16 mouse cellular contexts compared by ENCODE assay signal in the genomic region with DNA sequence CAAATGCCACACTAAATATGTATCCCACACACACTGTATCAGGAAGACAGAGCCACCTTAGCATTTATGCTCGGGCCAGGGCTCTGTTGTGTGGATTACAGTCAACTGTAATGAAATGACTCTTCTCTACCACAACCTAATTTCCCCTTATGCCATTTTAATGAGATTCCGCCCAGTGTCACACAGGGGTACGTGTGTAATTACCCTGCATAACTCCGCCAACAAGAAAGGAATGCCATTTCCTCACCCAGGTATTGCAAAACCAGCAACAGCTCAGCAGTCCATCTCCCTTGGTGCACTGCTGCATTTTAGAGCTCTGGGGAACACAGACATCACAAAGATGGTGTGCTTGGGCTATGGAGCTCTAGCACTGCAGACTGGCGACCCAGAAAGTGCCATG.
A peak's percentile ranks its signal among the peaks of the same experiment; 100 is the strongest.
DNase-seq lines count a peak whose midpoint lies in the region; ATAC-seq and TF ChIP-seq lines count a peak whose summit lies in the region.
"Had no signal": no experiment of that assay in that cellular context is flagged by ENCODE, and none has a peak within 500 bp of the region (broad histone marks: within the 10 kb centered on the region; RNA-seq: fewer than 3 reads in every experiment).

No protein-coding gene starts in this region.

- H3K9me3 ChIP-seq in hindbrain, embryonic 10.5 days = no peaks in the 10 kb centered on the region
- no peaks in the 10 kb centered on the region for H3K9me3 ChIP-seq in hindbrain, embryonic 11.5 days (ENCODE audit: control insufficient read depth, low read length)
- H3K9me3 ChIP-seq: G1E had no signal

- no peak overlapping the region for H3K4me2 ChIP-seq in hindbrain, embryonic 11.5 days (replicated peaks; ENCODE audit: low read depth, low read length)
- H3K4me2 ChIP-seq: heart, embryonic 11.5 days had no signal

- no peak overlapping the region for H3K4me3 ChIP-seq in hindbrain, embryonic 10.5 days
- no peak overlapping the region for H3K4me3 ChIP-seq in hindbrain, embryonic 11.5 days (ENCODE audit: low read depth, low read length)
- H3K4me3 ChIP-seq: myocyte had no signal

- no peaks in the 10 kb centered on the region for H3K27me3 ChIP-seq in hindbrain, embryonic 10.5 days (ENCODE audit: insufficient read depth, poor library complexity, severe bottlenecking)
- H3K27me3 ChIP-seq in hindbrain, embryonic 11.5 days (ENCODE audit: control insufficient read depth, insufficient read depth, low read length) = no peaks in the 10 kb centered on the region
- H3K27me3 ChIP-seq in Patski = no peaks in the 10 kb centered on the region

- ATAC-seq in hindbrain, embryonic 11.5 days (ENCODE audit: low FRiP score) = no peak
- peak; percentile 69 for ATAC-seq in Patski
- peak; percentile 66 for ATAC-seq in granulocyte monocyte progenitor cell, adult 5-6 weeks (replicated peaks; ENCODE audit: poor library complexity, severe bottlenecking)

- no peak for TF ChIP-seq CTCF in Patski (IDR thresholded peaks at IDR 0.05)

- no peaks in the 10 kb centered on the region for H3K36me3 ChIP-seq in hindbrain, embryonic 10.5 days
- H3K36me3 ChIP-seq in hindbrain, embryonic 11.5 days (ENCODE audit: control insufficient read depth, insufficient read depth, low read length) = no peaks in the 10 kb centered on the region
- H3K36me3 ChIP-seq: G1E had no signal

- no peak overlapping the region for H3K9ac ChIP-seq in hindbrain, embryonic 11.5 days (ENCODE audit: low read depth, low read length)

- peaks cover 31% of the 10 kb centered on the region for H3K4me1 ChIP-seq in hindbrain, embryonic 10.5 days (replicated peaks)
- no peaks in the 10 kb centered on the region; the same call in 1 of the 2 replicates for H3K4me1 ChIP-seq in hindbrain, embryonic 11.5 days (replicated peaks; ENCODE audit: control insufficient read depth, insufficient read depth, low read length)

- POLR2A ChIA-PET in Patski (lab: Charles Lee) = no interaction called here

- in situ Hi-C loops in Patski (cut with MboI; ENCODE audit: low pct_unique_long_range_greater_than_20kb) = no loop called here

- 72% methylated on average over 5 of the region's 5 CpGs for WGBS in hindbrain, embryonic 10.5 days
- WGBS in hindbrain, embryonic 11.5 days = 76% methylated on average over 5 of the region's 5 CpGs

- H3K27ac ChIP-seq in hindbrain, embryonic 10.5 days = 0 out of 2 replicates have a peak overlapping the region, but pooled peaks have one; percentile 23
- no peak overlapping the region for H3K27ac ChIP-seq in hindbrain, embryonic 11.5 days (ENCODE audit: low read depth, low read length)
- H3K27ac ChIP-seq: macrophage had no signal

- CTCF ChIA-PET in Patski (lab: Charles Lee) = interaction anchor here (1.6 to 2.9 kb wide), 2 partner anchors 10 to 12 kb away, joined by 6 to 7 read pairs; no protein-coding TSS in a partner anchor

- DNase-seq in hindbrain, embryonic 10.5 days (ENCODE audit: low spot score) = no peak
- DNase-seq in hindbrain, embryonic 11.5 days (ENCODE audit: low spot score) = no peak
- DNase-seq in Patski (ENCODE audit: low read depth, low spot score) = no peak
- DNase-seq in lung, postnatal 36 days = peak; percentile 28
- DNase-seq in right cerebral cortex, adult 18-20 months = no peak
- no peak for DNase-seq in kidney, postnatal 36 days
- DNase-seq in cerebellum, postnatal 36 days = no peak
- DNase-seq: B cell, adult 2 months; cerebellum, adult 8-10 months; kidney, postnatal 10 days; liver had no signal
